Mouse (Mus musculus): Measurements from ENCODE around the gene Mapre1.

The Mapre1 gene

GRCm38 (mm10) chr2:153778638-153779362 lies 37.7 kb downstream of the Mapre1 start:
- DNase-seq (ENCODE audit: low spot score in 2 of 2), result peak; percentile 74 to 75

DNA sequence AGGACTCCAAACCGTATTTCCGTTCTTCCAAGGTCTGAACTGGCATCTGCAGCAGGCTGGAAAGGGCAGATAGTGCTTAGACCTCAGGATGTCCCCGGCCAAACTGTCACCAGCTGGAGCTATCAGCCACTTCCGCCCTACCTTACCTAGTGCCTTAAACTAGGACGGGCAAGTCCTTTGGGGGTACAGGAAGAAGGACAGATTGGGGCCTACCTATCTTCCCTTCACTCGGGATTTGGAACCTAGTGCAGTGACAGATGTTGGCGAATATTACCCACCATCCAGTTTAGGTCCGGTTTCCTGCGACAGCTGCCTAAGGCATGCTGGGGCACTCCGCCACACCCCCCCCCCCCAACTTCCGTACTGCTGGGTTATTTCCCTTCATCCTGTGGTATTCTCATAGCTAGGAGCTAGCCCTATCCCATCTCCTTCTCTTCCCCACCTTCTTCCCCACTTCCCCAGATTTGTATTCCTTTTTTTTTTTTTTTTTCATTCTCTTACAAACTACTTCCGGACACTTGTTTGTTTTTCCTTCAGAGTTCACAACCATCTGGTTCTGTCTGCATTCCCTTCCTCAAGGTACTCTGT lies 38.4 kb downstream of the Mapre1 start, which contains the start of gene Efcab8:
Efcab8 (plus strand) TSS at position 538 of the 588 bp plus-strand sequence.
- DNase-seq (ENCODE audit: low spot score in 2 of 2), result no peak

DNA sequence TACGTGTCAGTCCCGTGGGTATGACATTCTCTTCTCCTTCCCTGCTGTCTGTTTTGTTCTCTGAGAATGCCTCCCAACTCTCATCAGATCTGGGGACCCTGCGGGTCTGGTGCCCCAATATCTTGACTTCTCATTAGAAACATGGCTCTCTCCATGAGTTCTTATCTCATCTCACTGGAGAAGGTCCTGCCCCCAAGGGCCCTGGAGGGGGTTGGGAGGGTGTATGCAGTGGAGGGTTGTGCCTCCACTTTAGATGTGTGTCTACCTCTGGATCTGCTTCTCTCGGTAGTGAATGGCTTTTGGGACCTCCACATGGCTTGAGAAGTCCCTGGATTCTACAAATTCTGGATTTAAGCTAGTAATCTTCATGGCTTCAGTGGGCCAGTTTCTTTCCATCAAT lies 40.1 kb downstream of the Mapre1 start:
- DNase-seq (ENCODE audit: low spot score in 2 of 2), result no peak

DNA sequence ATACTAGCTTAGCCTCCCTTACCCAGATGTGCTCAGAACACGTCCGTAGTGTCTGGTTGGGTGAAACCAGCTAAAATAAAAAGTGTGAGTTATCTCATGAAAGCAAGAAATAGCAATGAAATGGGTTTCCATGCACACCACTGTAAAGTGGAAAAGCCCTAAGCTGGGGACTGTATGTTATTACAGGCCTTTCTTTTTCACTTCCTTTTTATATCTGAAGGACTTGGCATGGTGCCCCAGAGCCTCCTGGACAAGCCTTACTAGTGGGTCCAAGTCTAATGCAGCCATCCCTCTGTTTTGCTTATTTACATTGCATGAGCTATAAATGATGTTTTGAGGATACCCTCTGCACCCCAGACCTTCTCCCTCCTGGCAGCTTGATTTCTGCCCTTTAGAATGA lies 43.6 kb downstream of the Mapre1 start:
- DNase-seq (ENCODE audit: low spot score in 2 of 2), result peak; percentile 55 to 61

GRCm38 (mm10) chr2:153793366-153793765 lies 52.3 kb downstream of the Mapre1 start:
- no peak for DNase-seq (ENCODE audit: low spot score in 2 of 2)

- peak; percentile 37 to 40 for DNase-seq (ENCODE audit: low spot score in 2 of 2)
Observed at GRCm38 (mm10) chr2:153795090-153795489, 54.0 kb downstream of the Mapre1 start.

GRCm38 (mm10) chr2:153807464-153807863 lies 66.4 kb downstream of the Mapre1 start:
- peak; percentile 48 to 70 for DNase-seq (ENCODE audit: low spot score in 2 of 2)

DNA sequence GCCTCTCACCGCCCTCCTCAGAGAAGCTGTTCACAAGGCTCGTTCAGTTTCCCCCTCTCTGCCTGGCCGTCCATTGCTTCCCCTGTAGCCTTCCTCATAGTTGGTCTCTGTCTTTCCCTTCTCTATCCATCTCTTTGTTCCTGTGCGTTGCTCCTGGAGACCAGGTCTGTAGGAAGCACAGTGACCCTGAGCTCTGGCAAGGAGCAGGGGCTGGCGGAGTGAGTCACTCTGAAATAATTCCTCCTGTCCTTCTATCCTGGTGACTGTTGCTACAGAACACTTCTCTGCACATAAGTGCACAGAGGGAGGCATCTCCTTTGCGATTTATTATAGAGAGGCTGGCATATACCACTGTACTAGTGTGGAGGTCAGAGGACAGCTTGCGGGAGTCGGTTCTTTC lies 67.1 kb downstream of the Mapre1 start:
- no peak for DNase-seq (ENCODE audit: low spot score in 2 of 2)

DNA sequence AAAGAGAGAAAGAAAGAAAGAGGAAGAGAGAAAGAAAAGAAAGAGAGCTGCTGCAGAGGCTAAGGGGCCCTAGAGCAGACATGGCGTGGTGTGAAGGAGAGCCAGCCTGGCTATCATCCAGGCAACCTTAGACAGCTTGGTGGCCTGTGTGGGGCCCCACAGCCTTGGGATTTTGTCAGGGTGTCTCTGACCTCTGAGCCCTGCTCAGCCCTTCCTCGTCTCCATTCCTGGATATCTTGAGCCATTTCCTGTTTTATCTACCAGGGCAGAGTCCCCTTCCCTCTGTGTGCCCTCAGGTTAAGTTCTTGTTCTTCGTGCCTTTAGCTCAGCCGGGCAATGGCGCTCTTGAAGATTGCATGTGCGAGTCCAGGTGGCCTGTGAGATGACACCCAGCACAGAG lies 67.8 kb downstream of the Mapre1 start:
- DNase-seq (ENCODE audit: low spot score in 2 of 2), result no peak

GRCm38 (mm10) chr2:153809921-153810320 lies 68.8 kb downstream of the Mapre1 start:
- DNase-seq (ENCODE audit: low spot score in 2 of 2), result no peak

DNA sequence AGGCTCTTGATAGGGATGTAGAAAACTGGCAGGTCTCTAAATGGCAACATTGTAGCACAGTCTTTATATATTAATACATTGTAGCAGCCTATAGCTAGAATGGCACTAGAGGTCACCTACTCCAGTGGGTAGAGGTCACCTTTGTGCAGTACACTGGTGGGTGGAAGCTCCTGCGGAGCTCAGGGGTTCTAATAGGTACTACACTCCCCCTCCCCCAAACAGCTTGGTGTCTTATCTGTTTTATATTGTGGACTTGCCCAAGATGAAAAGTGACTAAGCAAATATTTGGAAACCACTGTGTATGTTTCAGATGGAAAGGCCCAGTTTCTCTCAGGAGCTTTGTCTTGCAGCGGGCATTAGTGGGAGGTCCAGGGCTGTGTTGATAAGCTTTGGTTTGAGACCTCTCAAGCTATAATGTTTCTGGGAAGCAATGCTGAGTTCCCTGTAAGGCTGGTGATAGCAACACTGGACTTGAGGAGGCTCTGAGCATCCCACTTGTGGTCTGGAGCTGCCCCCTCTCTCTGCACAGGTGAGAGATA lies 81.0 kb downstream of the Mapre1 start:
- DNase-seq (ENCODE audit: low spot score in 2 of 2), result no peak
